Mouse (Mus musculus) hindbrain, embryonic 13.5 days (tissue): Measurements from ENCODE around the gene Mamdc4. TPM values are rescaled to one million over a fixed set of nuclear protein-coding genes. Genes with fewer than 3 reads are reported as not detected.
"Not testable (repeated sequence)": the region's sequence is repeated elsewhere in the genome, so short reads cannot be mapped to it uniquely, and the experiment has no call there.

Experiments used
- ATAC-seq: fragments of 200-750 bp; cut with Nextera tagmentation; 2 replicates; pipeline ENCODE4 v1.8.0; 2017; ENCODE audit warnings: moderate TSS enrichment; ENCODE audit not compliant: low FRiP score
- H3K27ac ChIP-seq: fragments of 300-500 bp; sonication (generic); 2 replicates; pipeline ENCODE4 v1.5.1; 2015; ENCODE audit warnings: inconsistent platforms, mild to moderate bottlenecking, moderate library complexity
- H3K27me3 ChIP-seq: fragments of 300-500 bp; sonication (generic); 2 replicates; pipeline ENCODE4 v1.6.1; 2015; ENCODE audit warnings: mild to moderate bottlenecking, inconsistent platforms
- H3K36me3 ChIP-seq: fragments of 300-500 bp; sonication (generic); 2 replicates; pipeline ENCODE4 v1.6.1; 2015; ENCODE audit warnings: mild to moderate bottlenecking, inconsistent platforms
- H3K4me1 ChIP-seq: fragments of 300-500 bp; sonication (generic); replicated peaks from 2 replicates; pipeline ENCODE4 v1.6.1; 2015; ENCODE audit warnings: inconsistent platforms
- H3K4me2 ChIP-seq: fragments of 300-500 bp; sonication (generic); 2 replicates; pipeline ENCODE4 v1.6.1; 2015; ENCODE audit warnings: inconsistent platforms, mild to moderate bottlenecking, moderate library complexity
- H3K4me3 ChIP-seq: fragments of 300-500 bp; sonication (generic); 2 replicates; pipeline ENCODE4 v1.5.1; 2015; ENCODE audit warnings: mild to moderate bottlenecking, inconsistent platforms
- H3K9ac ChIP-seq: fragments of 300-500 bp; sonication (generic); 2 replicates; pipeline ENCODE4 v1.6.1; 2015; ENCODE audit warnings: mild to moderate bottlenecking, inconsistent platforms
- H3K9me3 ChIP-seq: fragments of 300-500 bp; sonication (generic); 2 replicates; pipeline ENCODE4 v1.6.1; 2016; ENCODE audit warnings: inconsistent platforms
- WGBS: fragments of 180-500 bp; shearing (Covaris S2); methylation state at CpG from one replicate; pipeline ENCODE4 v1.1.7; 2015; 5-methylcytosine and 5-hydroxymethylcytosine counted together
- polyA plus RNA-seq: library from polyadenylated mRNA; unstranded; fragments of >200 nt; fragmentation: Nextera tagmentation; extraction: Ambion mirVana; gene quantifications from 2 replicates; pipeline ENCODE4 v1.2.1, GENCODE M21; 2015

Gene Mamdc4
- polyA plus RNA-seq, 1 experiment from 2014 or later = 2.3 TPM

DNA sequence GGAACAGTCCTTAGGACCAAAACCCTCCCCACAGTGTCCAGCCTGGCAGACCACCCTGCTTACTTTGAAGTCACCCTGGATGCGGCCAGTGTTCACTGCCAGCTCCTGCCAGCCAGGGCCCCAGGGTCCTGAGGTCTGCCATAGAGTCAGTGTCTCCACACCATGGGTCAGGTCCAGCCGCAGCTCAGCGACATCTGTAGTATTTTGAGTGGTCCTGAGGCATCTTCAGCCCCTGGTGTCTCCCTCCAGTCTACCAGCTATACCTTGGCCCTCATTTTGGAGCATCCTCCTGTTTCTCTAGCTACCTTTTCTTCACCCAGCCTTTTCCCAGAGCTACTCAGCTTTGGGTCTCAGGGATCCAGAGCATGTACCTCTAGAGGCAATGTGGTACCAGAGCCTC, 5.3 kb downstream of the Mamdc4 start:
- Histone ChIP-seq H3K9me3 (no peaks in the 10 kb centered on the region), H3K36me3 (peaks cover 72% of the 10 kb centered on the region), H3K27me3 (no peaks in the 10 kb centered on the region), H3K27ac (no peak overlapping the region), H3K4me1 (peaks cover 18% of the 10 kb centered on the region), H3K4me3 (no peak overlapping the region), H3K9ac (no peak overlapping the region), H3K4me2 (no peak overlapping the region)
- WGBS = 96% methylated on average over 3 of the region's 3 CpGs
- ATAC-seq = no peak

GRCm38 (mm10) chr2:25568473-25569019, 6.1 kb downstream of the Mamdc4 start:
- WGBS = 92% methylated on average over 6 of the region's 6 CpGs
- Histone ChIP-seq H3K4me1 (peaks cover 11% of the 10 kb centered on the region), H3K9ac (no peak overlapping the region; the same call in 1 of the 2 replicates), H3K27me3 (no peaks in the 10 kb centered on the region), H3K4me3 (no peak overlapping the region), H3K9me3 (no peaks in the 10 kb centered on the region), H3K27ac (no peak overlapping the region), H3K4me2 (no peak overlapping the region), H3K36me3 (peaks cover 80% of the 10 kb centered on the region)
- ATAC-seq = no peak

GRCm38 (mm10) chr2:25566558-25566957, 8.1 kb downstream of the Mamdc4 start:
- Histone ChIP-seq H3K4me3 (no peak overlapping the region), H3K9ac (no peak overlapping the region), H3K4me2 (no peak overlapping the region), H3K27ac (no peak overlapping the region), H3K27me3 (no peaks in the 10 kb centered on the region), H3K9me3 (no peaks in the 10 kb centered on the region), H3K4me1 (no peaks in the 10 kb centered on the region), H3K36me3 (peaks cover 93% of the 10 kb centered on the region)
- ATAC-seq = no peak
- WGBS = 92% methylated on average over 6 of the region's 6 CpGs

DNA sequence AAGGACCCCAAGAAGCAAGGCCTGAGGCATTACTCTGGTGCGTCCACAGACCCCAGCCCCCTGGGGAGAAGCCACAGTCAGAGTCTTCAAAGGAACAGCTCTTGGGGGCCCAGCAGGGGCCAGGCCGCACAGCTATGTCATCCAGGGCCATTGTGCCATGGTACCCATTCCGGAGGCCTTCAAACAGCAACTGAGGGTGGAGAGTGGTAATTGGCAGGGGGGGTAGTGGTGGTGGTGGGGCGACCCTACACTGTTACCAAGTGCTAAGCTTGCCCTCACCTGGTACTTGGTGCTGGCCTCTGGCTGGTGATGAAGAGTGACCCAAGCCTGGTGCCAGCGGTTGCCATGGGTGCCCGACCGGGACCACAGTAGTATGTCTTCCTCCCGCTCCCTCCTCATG, 8.9 kb downstream of the Mamdc4 start:
- H3K27me3 ChIP-seq = no peaks in the 10 kb centered on the region
- ATAC-seq = peak; percentile 6; the same call in 1 of the 2 replicates
- H3K9ac ChIP-seq = no peak overlapping the region
- H3K36me3 ChIP-seq = peaks cover 93% of the 10 kb centered on the region
- 0 out of 2 replicates have a peak overlapping the region, but pooled peaks have one; percentile 18 for H3K27ac ChIP-seq
- no peak overlapping the region for H3K4me3 ChIP-seq
- H3K4me1 ChIP-seq = no peaks in the 10 kb centered on the region
- H3K9me3 ChIP-seq = no peaks in the 10 kb centered on the region
- no peak overlapping the region for H3K4me2 ChIP-seq
- WGBS = 86% methylated on average over 8 of the region's 8 CpGs

- Histone ChIP-seq H3K27ac (no peak overlapping the region), H3K36me3 (peaks cover 71% of the 10 kb centered on the region), H3K4me3 (no peak overlapping the region), H3K4me2 (no peak overlapping the region), H3K9me3 (no peaks in the 10 kb centered on the region), H3K9ac (no peak overlapping the region), H3K4me1 (peaks cover 19% of the 10 kb centered on the region), H3K27me3 (no peaks in the 10 kb centered on the region)
- 84% methylated on average over 9 of the region's 9 CpGs for WGBS
- no peak for ATAC-seq
These were observed 12.7 kb downstream of the Mamdc4 start for GRCm38 (mm10) chr2:25561946-25562345.

DNA sequence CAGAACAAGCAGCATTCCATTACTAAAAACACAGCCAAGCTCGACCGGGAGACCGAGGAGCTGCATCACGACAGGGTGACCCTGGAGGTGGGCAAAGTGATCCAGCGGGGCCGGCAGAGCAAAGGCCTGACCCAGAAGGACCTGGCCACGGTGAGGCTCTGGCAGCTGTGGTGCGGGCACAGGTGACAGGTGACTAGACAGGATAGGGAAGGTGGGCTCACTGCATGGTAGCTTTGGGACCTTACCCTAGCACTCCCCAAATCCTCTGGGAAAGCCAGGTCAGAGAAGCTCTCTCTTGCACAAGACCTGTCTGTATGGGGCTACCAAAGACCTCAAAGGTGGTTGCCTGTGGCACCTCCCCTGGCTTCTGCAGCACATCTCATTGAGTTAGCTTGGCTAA, 14.1 kb downstream of the Mamdc4 start:
- 96% methylated on average over 8 of the region's 8 CpGs for WGBS
- H3K36me3 ChIP-seq = peaks cover 58% of the 10 kb centered on the region
- H3K27ac ChIP-seq = no peak overlapping the region
- H3K9ac ChIP-seq = no peak overlapping the region; the same call in 1 of the 2 replicates
- no peaks in the 10 kb centered on the region for H3K27me3 ChIP-seq
- peaks cover 28% of the 10 kb centered on the region for H3K4me1 ChIP-seq
- ATAC-seq = no peak
- H3K4me3 ChIP-seq = no peak overlapping the region
- no peak overlapping the region for H3K4me2 ChIP-seq
- no peaks in the 10 kb centered on the region for H3K9me3 ChIP-seq

DNA sequence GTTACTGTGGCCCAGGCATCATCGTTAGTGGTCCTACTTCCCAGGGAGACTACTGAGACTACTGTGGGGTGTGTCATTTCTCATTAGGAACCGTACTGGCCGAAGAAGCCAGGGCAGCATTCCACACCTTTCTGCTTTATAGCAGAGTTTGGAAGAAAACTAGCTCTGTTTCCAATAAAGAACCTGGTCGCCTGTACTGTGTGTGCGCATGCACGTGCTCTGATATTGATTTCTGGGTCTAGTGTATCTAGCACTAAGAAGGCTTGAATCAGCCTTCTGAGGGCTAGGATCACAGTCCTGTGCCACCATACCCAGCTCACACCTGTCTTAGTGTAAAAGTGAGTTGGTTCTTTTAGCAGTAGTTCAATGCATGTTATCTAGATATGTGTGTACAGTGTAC, 15.9 kb downstream of the Mamdc4 start:
- H3K27ac ChIP-seq = 0 out of 2 replicates have a peak overlapping the region, but pooled peaks have one; percentile 83
- H3K4me3 ChIP-seq = peak overlapping the region; percentile 97
- H3K9me3 ChIP-seq = no peaks in the 10 kb centered on the region
- H3K9ac ChIP-seq = peak overlapping the region; percentile 99
- H3K27me3 ChIP-seq = no peaks in the 10 kb centered on the region
- peaks cover 40% of the 10 kb centered on the region for H3K36me3 ChIP-seq
- no peak for ATAC-seq
- 76% methylated on average over 6 of the region's 6 CpGs for WGBS
- peak overlapping the region; percentile 97 for H3K4me2 ChIP-seq
- H3K4me1 ChIP-seq = peaks cover 28% of the 10 kb centered on the region

DNA sequence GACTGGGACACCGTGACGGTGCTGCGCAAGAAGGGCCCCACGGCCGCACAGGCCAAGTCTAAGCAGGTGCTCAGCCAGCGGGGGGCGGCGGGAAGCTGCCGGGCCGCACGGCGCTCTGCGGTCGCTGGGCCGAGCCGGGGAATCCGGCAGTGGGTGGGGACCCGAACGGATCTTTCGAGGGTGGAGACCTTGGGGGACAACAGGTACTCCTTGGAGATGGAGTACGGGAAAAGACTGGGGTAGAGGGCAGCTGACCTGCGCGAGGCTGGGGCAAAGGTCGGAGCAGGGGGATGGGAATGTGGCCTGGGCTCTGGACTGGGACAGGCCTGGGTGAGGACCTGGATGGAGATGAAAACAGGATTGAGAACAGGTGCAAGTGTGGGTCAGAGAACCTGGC, 16.7 kb downstream of the Mamdc4 start:
- no peaks in the 10 kb centered on the region for H3K9me3 ChIP-seq
- WGBS = 0% methylated on average over 24 of the region's 24 CpGs
- peak overlapping the region; percentile 99 for H3K9ac ChIP-seq
- H3K36me3 ChIP-seq = peaks cover 32% of the 10 kb centered on the region
- H3K27me3 ChIP-seq = no peaks in the 10 kb centered on the region
- H3K4me2 ChIP-seq = peak overlapping the region; percentile 97
- H3K27ac ChIP-seq = peak overlapping the region; percentile 83
- ATAC-seq = no peak; the same call in 1 of the 2 replicates
- peak overlapping the region; percentile 97 for H3K4me3 ChIP-seq
- H3K4me1 ChIP-seq = peaks cover 28% of the 10 kb centered on the region

DNA sequence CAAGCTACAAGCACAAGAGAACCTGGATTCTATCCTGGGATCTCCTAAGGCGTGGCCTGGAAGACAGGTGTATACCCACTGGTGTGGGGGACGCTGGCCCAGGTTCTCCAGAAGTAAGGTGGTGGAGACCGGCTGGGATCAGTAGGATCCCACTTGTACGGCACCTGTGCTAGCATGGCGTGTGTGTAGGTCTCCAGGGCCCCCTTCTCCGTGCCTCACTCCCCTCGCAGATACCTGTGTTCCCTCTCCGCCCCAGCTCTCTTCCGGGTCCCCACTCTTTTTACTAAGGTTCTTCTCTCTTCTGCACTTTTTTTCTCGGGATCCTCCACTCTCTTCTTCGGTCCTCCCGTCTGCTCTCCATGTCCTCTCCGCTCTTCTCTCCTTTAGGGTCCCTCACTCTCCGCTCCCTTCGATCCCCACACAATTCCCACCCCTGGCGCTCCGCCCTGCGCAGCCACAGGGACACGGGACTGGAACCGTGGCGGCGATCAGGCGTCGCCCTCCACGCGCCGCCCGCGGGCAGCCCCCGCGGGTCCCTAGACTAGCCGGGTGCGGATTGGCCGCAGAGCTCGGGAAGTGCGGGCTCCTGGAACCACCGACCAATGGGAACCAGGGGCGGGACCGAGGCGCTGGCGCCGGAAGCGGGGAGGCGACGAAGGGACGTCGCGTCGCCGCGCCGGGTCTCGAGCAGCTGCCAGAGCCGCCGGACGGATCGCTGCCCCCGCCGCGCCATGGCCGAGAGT, 17.3 kb downstream of the Mamdc4 start, which contains the start of gene Edf1:
Gene Edf1 (plus strand): TSS at position 627 of the 743 bp plus-strand sequence.
- H3K4me3 ChIP-seq = peak within 1 kb of the TSS; percentile 97
- no peaks in the 10 kb centered on the region for H3K9me3 ChIP-seq
- H3K36me3 ChIP-seq = peaks cover 26% of the 10 kb centered on the region
- peak within 1 kb of the TSS; percentile 99 for H3K9ac ChIP-seq
- peak within 1 kb of the TSS; percentile 97 for H3K4me2 ChIP-seq
- H3K4me1 ChIP-seq = peaks cover 28% of the 10 kb centered on the region
- ATAC-seq = peak; percentile 99
- no peaks in the 10 kb centered on the region for H3K27me3 ChIP-seq
- peak within 1 kb of the TSS; percentile 86 for H3K27ac ChIP-seq
- WGBS = under 1% methylated on average over 61 of the region's 61 CpGs

GRCm38 (mm10) chr2:25556296-25556695, 18.3 kb downstream of the Mamdc4 start:
- Histone ChIP-seq H3K9me3 (no peaks in the 10 kb centered on the region), H3K4me3 (no peak overlapping the region; the same call in 1 of the 2 replicates), H3K4me1 (peaks cover 28% of the 10 kb centered on the region), H3K27ac (no peak overlapping the region), H3K9ac (no peak overlapping the region), H3K4me2 (0 out of 2 replicates have a peak overlapping the region, but pooled peaks have one; percentile 84), H3K27me3 (no peaks in the 10 kb centered on the region), H3K36me3 (peaks cover 15% of the 10 kb centered on the region)
- 52% methylated on average over 1 of the region's 1 CpGs for WGBS
- ATAC-seq = no peak

DNA sequence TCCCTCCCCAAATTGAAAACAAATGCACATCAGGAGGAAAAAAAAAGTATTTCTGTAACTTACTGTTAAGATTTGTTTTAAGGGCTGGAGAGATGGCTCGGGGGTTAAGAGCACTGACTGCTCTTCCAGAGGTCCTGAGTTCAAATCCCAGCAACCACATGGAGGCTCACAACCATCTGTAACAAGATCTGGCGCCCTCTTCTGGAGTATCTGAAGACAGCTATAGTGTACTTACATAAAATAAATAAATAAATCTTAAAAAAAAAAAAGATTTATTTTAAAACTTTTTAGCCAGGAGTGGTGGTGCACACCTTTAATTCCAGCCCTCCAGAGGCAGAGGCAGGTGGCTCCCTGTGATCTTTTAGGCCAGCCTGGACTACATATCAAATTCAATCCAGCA, 19.2 kb downstream of the Mamdc4 start:
- not testable (repeated sequence) for H3K9ac ChIP-seq, H3K36me3 ChIP-seq, H3K27me3 ChIP-seq, H3K27ac ChIP-seq, H3K4me3 ChIP-seq, H3K9me3 ChIP-seq, H3K4me2 ChIP-seq, ATAC-seq
- peaks cover 28% of the 10 kb centered on the region for H3K4me1 ChIP-seq
- 62% methylated on average over 2 of the region's 2 CpGs for WGBS

- not testable (repeated sequence) for H3K4me3 ChIP-seq, ATAC-seq, H3K27me3 ChIP-seq, H3K4me2 ChIP-seq, H3K36me3 ChIP-seq, H3K9ac ChIP-seq, H3K27ac ChIP-seq, H3K9me3 ChIP-seq
- peaks cover 14% of the 10 kb centered on the region for H3K4me1 ChIP-seq
- WGBS = 92% methylated on average over 4 of the region's 4 CpGs
These were observed 21.4 kb downstream of the Mamdc4 start for GRCm38 (mm10) chr2:25553171-25553786.
